Mouse (Mus musculus) ES-E14 (cell line): ENCODE data around the gene Tmod3. TPM values are rescaled to one million over a fixed set of nuclear protein-coding genes. Genes with fewer than 3 reads are reported as not detected.
"Not testable (repeated sequence)": the region's sequence is repeated elsewhere in the genome, so short reads cannot be mapped to it uniquely, and the experiment has no call there.

Experiments
- DNase-seq: peaks from one replicate; pipeline ENCODE4 v3.0.0-alpha.2; 2013; ENCODE audit warnings: low read depth, low spot score
- H3K27ac ChIP-seq: 2 replicates; pipeline ENCODE4 v1.5.1; 2012; ENCODE audit warnings: low read depth, mild to moderate bottlenecking, low read length, moderate library complexity, mixed read lengths; ENCODE audit not compliant: poor library complexity, insufficient read depth, severe bottlenecking
- H3K36me3 ChIP-seq: 2 replicates; pipeline ENCODE4 v1.6.1; 2012; ENCODE audit warnings: mild to moderate bottlenecking, low read length, moderate library complexity, mixed read lengths; ENCODE audit not compliant: control insufficient read depth, poor library complexity, insufficient read depth, severe bottlenecking
- H3K4me1 ChIP-seq, 2 experiments: fragments of 150-350 bp in 1 of 2; sonication (generic) in 1 of 2; 2 replicates each; pipeline ENCODE4 v1.6.1; 2012; ENCODE audit warnings: low read length in 2 of 2, mild to moderate bottlenecking in 1 of 2, mixed read lengths in 1 of 2; ENCODE audit not compliant: control insufficient read depth in 2 of 2, insufficient read depth in 2 of 2, poor library complexity in 1 of 2
- H3K4me3 ChIP-seq, 2 experiments: fragments of 150-350 bp in 1 of 2; sonication (generic) in 1 of 2; 2 replicates each; pipeline ENCODE4 v1.5.1; 2012; ENCODE audit warnings: low read length in 2 of 2, low read depth in 1 of 2, mild to moderate bottlenecking in 1 of 2, mixed read lengths in 1 of 2; ENCODE audit not compliant: insufficient read depth in 1 of 2, poor library complexity in 1 of 2, severe bottlenecking in 1 of 2
- H3K9ac ChIP-seq: 2 replicates; pipeline ENCODE4 v1.6.1; 2012; ENCODE audit warnings: low read depth, mild to moderate bottlenecking, low read length, mixed read lengths; ENCODE audit not compliant: poor library complexity, insufficient read depth, severe bottlenecking
- H3K9me3 ChIP-seq: fragments of 150-350 bp; sonication (generic); 2 replicates; pipeline ENCODE4 v1.6.1; 2012; ENCODE audit warnings: low read depth, mild to moderate bottlenecking, low read length; ENCODE audit not compliant: control insufficient read depth, insufficient read depth
- CHD2 ChIP-seq: IDR thresholded peaks from 2 replicates; pipeline ENCODE4 v1.6.1; 2014; ENCODE audit warnings: mild to moderate bottlenecking, low read depth, low read length, inconsistent platforms
- HCFC1 ChIP-seq: IDR thresholded peaks from 2 replicates; pipeline ENCODE4 v1.6.1; 2012; ENCODE audit warnings: low read length, inconsistent platforms, borderline replicate concordance; ENCODE audit not compliant: insufficient read depth
- MAFK ChIP-seq: IDR thresholded peaks from 2 replicates; pipeline ENCODE4 v1.6.1; 2014; ENCODE audit warnings: mild to moderate bottlenecking, low read depth, low read length, inconsistent platforms; ENCODE audit not compliant: insufficient read depth
- ZC3H11A ChIP-seq: IDR thresholded peaks from 2 replicates; pipeline ENCODE4 v1.6.1; 2012; ENCODE audit warnings: low read depth, mild to moderate bottlenecking, inconsistent platforms, low read length, borderline replicate concordance
- ZNF384 ChIP-seq: IDR thresholded peaks from 2 replicates; pipeline ENCODE4 v1.6.1; 2012; ENCODE audit warnings: low read depth, low read length, inconsistent platforms
- in situ Hi-C, 2 experiments: fragments of 600-800 bp; cut with MboI; formaldehyde crosslinking; loops; one replicate each; pipeline ENCODE4 v1.15.1; 2025; ENCODE audit warnings: low sequenced_read_pairs in 2 of 2, inconsistent platforms in 1 of 2; ENCODE audit not compliant: unreplicated experiment in 2 of 2
- total RNA-seq: library from RNA; depleted of rRNA; stranded (reverse); fragments of 300-350 nt; gene quantifications from 2 replicates; pipeline ENCODE4 v1.2.3, GENCODE M21; 2012

Gene Tmod3
- total RNA-seq, 1 experiment: 36.4 TPM

DNA sequence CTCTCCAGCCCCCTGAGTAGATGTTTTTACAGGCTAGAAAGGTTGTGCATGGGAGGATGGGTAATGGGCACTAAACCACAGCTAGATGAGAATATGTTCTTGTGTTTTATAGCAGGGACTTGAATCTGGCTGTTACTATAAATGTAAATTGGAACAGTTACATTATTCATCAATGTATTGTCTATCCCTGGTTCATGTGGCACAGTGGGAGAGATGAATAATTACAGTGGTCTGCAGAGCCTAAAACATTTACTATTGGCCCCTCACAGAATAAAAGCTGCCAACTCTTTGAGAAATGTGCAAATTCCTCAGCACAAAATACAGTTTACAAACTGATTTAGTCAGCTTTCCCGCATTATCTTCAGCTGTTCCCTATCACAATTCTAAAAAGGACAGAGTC is 23.0 kb downstream of the Tmod3 start:
- Histone ChIP-seq H3K4me3 (no peak overlapping the region), H3K4me1 (peaks cover 0 to under 1% of the 10 kb centered on the region in 2 experiments; a peak in 1 of 4 replicates), H3K9me3 (no peaks in the 10 kb centered on the region), H3K9ac (no peak overlapping the region), H3K27ac (no peak overlapping the region), H3K36me3 (no peaks in the 10 kb centered on the region)
- no peak for TF ChIP-seq CHD2
- no peak for TF ChIP-seq MAFK
- no peak for TF ChIP-seq ZNF384
- no peak for TF ChIP-seq ZC3H11A
- TF ChIP-seq HCFC1: no peak
- DNase-seq: no peak
- in situ Hi-C loops: no loop called here

DNA sequence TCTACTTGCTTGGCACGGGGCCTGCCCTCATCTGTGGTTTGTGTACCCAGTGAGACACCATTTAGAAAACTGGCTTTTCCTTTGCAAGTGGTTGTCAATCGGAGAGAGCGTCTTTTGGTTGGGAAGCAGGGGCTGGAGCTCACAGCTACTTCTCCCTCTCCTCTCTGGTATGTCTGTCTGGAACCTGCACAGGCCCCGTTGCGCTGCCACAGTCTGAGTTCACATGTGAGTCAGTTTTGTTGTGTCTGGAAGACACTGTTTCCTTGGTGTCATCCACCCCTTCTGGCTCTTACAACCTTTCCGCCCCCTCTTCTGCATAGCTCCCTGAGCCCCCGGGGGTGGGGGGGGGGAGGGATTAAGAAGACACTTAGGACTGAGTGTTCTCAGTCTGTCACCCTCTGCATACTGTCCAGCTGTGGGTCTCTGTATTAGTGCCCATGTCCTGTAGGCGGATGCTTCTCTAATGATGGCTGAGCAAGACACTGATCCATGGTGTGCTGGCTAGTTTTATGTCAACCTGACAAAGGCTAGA is 25.0 kb downstream of the Tmod3 start:
- in situ Hi-C loops: no loop called here
- no peaks in the 10 kb centered on the region for H3K36me3 ChIP-seq
- TF ChIP-seq ZNF384 (no peak), ZC3H11A (no peak), MAFK (no peak), CHD2 (no peak), HCFC1 (no peak)
- no peaks in the 10 kb centered on the region for H3K4me1 ChIP-seq
- no peak overlapping the region for H3K27ac ChIP-seq
- no peak for DNase-seq
- H3K9me3 ChIP-seq: no peaks in the 10 kb centered on the region
- H3K9ac ChIP-seq: no peak overlapping the region
- no peak overlapping the region for H3K4me3 ChIP-seq

DNA sequence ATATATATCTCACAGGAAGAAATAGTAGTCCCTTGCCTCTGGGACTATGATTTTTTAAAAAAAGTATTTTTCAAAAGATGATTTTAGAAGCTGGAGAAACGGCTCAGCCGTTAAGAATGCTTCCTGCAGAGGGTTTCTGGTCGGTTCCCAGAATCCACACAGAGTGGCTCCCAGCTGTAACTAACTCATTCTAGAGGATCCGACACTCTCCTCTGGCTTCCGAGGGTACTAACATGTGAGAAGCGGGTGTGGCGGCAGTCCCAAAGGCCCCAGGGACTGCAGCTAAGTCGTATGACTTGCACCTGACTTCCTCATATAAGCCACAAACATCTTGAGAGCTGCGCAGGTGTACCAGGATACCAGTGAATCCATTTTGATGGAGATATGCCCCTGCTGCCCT is 26.5 kb downstream of the Tmod3 start:
- H3K27ac ChIP-seq, DNase-seq, H3K9ac ChIP-seq, H3K36me3 ChIP-seq, H3K4me1 ChIP-seq, H3K4me3 ChIP-seq, H3K9me3 ChIP-seq, in situ Hi-C loops: not testable (repeated sequence)

DNA sequence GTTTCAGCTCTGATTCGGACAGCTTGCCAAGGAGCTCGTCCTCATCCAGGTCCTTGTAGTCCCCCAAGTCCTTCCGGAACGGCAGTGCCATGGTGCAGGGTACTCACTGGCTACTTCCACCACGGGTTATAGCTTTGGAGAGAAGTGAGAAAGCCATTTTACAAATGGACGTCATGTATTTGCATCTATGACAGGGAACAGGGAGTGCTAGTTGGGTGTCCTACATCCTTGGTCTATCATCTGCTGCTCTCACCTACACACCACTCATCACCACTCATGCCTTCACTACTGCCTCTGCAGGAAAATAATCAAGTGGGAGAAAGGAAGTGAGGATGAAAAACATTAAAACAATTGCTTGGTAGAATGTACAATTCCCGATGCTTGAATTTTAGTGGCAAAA is 27.0 kb downstream of the Tmod3 start:
- in situ Hi-C loops: no loop called here

DNA sequence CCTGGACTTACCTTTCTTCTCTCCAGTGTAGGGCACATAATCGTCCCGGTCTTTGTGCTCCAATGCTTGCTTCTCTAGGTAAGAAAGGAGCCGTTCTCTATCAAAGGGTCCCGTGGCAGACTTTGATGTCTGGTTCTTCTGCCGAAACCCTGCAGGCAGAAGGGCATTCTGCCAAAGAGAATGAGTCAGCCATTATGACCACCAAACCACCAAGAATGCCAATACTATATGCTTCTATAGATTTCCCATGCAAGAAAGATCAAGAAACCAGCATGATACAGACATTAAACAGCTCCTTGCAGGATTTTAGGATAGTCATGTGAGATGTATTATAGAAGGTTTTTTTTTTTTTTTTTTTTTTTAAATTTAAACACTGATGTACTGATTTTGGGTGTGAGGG is 30.1 kb downstream of the Tmod3 start:
- Histone ChIP-seq H3K4me1 (no peaks in the 10 kb centered on the region), H3K36me3 (no peaks in the 10 kb centered on the region), H3K9me3 (no peaks in the 10 kb centered on the region), H3K27ac (no peak overlapping the region), H3K9ac (no peak overlapping the region), H3K4me3 (no peak overlapping the region)
- DNase-seq: no peak
- in situ Hi-C loops: no loop called here
- TF ChIP-seq ZNF384 (no peak), MAFK (no peak), CHD2 (no peak), ZC3H11A (no peak), HCFC1 (no peak)

More for the DNA sequence above, 27.0 kb downstream of the Tmod3 start:
- H3K9ac ChIP-seq: no peak overlapping the region
- DNase-seq: no peak
- H3K4me1 ChIP-seq: no peaks in the 10 kb centered on the region
- H3K27ac ChIP-seq: no peak overlapping the region
- no peaks in the 10 kb centered on the region for H3K36me3 ChIP-seq
- no peak overlapping the region for H3K4me3 ChIP-seq
- H3K9me3 ChIP-seq: no peaks in the 10 kb centered on the region
- TF ChIP-seq ZNF384 (no peak), ZC3H11A (no peak), CHD2 (no peak), HCFC1 (no peak), MAFK (no peak)
